Mouse (Mus musculus) olfactory bulb, adult 2 months (tissue): ENCODE measurements around the gene Hmces.
"Not testable (repeated sequence)": the region's sequence is repeated elsewhere in the genome, so short reads cannot be mapped to it uniquely, and the experiment has no call there.

ENCODE experiments used
- CTCF ChIP-seq: fragments of 200-500 bp; IDR thresholded peaks from 2 replicates; pipeline ENCODE4 v1.5.1; 2012; ENCODE audit warnings: low read depth, mild to moderate bottlenecking, low read length, moderate library complexity; ENCODE audit not compliant: insufficient read depth
- POLR2A ChIP-seq: fragments of 200-500 bp; IDR thresholded peaks from 2 replicates; pipeline ENCODE4 v1.6.1; 2012; ENCODE audit warnings: mild to moderate bottlenecking, low read depth, low read length, moderate library complexity; ENCODE audit not compliant: insufficient read depth

GRCm38 (mm10) chr6:87962457-87962856, 48.7 kb downstream of the Hmces start:
- TF ChIP-seq POLR2A, CTCF: not testable (repeated sequence)
